Mouse (Mus musculus): ENCODE measurements around the gene Abcb8. TPM values are rescaled to one million over a fixed set of nuclear protein-coding genes. Genes with fewer than 3 reads are reported as not detected.

The Abcb8 gene
- total and polyA plus RNA-seq, 3 experiments: 76.9 to 124 TPM; not detected in 1

DNA sequence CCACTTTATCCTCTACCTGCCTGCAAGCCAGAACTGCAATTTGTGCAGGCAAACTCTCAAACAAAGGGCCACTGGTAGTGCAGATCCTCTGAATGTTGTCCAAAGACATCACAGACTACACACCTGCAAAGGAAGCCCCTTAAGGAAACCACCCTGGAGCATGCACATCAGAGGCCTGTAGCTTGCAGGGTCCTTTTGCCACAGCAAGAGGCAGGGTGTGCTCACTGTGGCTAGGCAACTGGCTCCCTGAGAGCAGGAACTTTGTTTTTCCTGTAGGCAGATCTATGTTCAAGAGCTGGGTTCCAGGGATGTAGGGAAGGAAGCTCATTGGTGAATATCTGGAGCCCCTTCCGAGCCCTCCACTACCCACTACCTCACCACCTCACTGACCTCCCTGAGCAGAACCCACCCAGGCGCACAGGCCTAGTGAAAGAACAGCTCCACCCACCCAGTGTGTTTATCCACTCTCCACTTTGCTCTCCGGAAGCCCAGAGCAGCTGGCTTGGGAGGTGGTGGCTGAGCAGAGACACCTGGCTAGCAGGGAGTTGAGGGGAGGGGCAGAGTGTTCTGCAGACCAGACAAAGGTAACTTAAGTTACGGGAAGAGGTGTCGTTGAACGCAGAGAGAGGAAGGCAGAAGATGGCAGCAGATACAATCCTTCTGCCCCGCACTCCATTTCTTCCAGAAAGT, 46.1 kb upstream of the Abcb8 start:
- no peaks in the 10 kb centered on the region; the same call in 1 of the 2 replicates for H3K79me2 ChIP-seq (ENCODE audit: control insufficient read depth, insufficient read depth, low read length, poor library complexity)
- peaks cover 33 to 57% of the 10 kb centered on the region in 2 experiments for H3K4me1 ChIP-seq (ENCODE audit: control insufficient read depth in 1 of 2, insufficient read depth in 2 of 2, low read length in 2 of 2)
- H3K36me3 ChIP-seq (ENCODE audit: control insufficient read depth in 1 of 2, insufficient read depth in 2 of 2, low read length in 2 of 2): peaks cover 0 to 35% of the 10 kb centered on the region in 2 experiments; a peak in 2 of 4 replicates
- H3K4me3 ChIP-seq (ENCODE audit: control insufficient read depth in 1 of 2, insufficient read depth in 1 of 2, low read depth in 2 of 2, low read length in 2 of 2): peak overlapping the region in 1 of 2 experiments; percentile 57; a peak in 1 of 4 replicates
- no peak overlapping the region for H3K27ac ChIP-seq (ENCODE audit: control insufficient read depth, low read depth, low read length)
- no peaks in the 10 kb centered on the region for H3K9me3 ChIP-seq (replicated peaks; ENCODE audit: insufficient read depth, low read length)
- no peak for TF ChIP-seq RAD21 (IDR thresholded peaks at IDR 0.05; ENCODE audit: low read depth, low read length)
- no peak for TF ChIP-seq RCOR1 (IDR thresholded peaks at IDR 0.05; ENCODE audit: low read depth, low read length)
- H3K27me3 ChIP-seq (ENCODE audit: control insufficient read depth in 1 of 2, insufficient read depth in 2 of 2, low read length in 2 of 2): no peaks in the 10 kb centered on the region
- no peak overlapping the region for H3K9ac ChIP-seq (ENCODE audit: control insufficient read depth, low read depth, low read length, poor library complexity, severe bottlenecking)
- peak; percentile 30 for DNase-seq (ENCODE audit: low read depth, low spot score)

DNA sequence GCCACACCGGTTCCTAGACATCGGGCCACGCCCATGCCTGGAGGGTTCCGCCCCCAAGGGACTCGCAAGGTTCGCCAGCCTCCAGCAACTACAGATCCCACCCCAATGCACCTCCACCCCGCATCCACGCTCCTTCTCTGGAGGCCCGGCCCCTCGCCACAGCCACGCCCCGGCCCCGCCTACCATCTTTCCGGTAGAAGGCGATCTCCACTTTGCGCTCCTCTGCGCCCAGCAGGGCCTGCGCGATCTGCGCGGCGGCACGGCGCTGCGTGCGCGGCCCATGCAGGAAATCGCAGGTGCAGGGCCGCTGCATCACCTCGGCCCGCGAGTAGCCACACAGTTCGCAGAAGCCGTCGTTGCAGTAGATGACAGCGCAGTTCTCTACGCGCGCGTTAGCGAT, 45.3 kb upstream of the Abcb8 start:
- Histone ChIP-seq H3K4me1 (ENCODE audit: control insufficient read depth in 1 of 2, insufficient read depth in 2 of 2, low read length in 2 of 2) (peaks cover 25 to 49% of the 10 kb centered on the region in 2 experiments), H3K4me3 (ENCODE audit: control insufficient read depth in 1 of 2, insufficient read depth in 1 of 2, low read depth in 2 of 2, low read length in 2 of 2) (peak overlapping the region; percentile 57 to 60), H3K36me3 (ENCODE audit: control insufficient read depth in 1 of 2, insufficient read depth in 2 of 2, low read length in 2 of 2) (peaks cover 0 to 29% of the 10 kb centered on the region in 2 experiments; a peak in 2 of 4 replicates), H3K79me2 (ENCODE audit: control insufficient read depth, insufficient read depth, low read length, poor library complexity) (no peaks in the 10 kb centered on the region; the same call in 1 of the 2 replicates), H3K9me3 (replicated peaks; ENCODE audit: insufficient read depth, low read length) (no peaks in the 10 kb centered on the region), H3K27ac (ENCODE audit: control insufficient read depth, low read depth, low read length) (0 out of 2 replicates have a peak overlapping the region, but pooled peaks have one; percentile 13), H3K9ac (ENCODE audit: control insufficient read depth, low read depth, low read length, poor library complexity, severe bottlenecking) (peak overlapping the region; percentile 66), H3K27me3 (ENCODE audit: control insufficient read depth in 1 of 2, insufficient read depth in 2 of 2, low read length in 2 of 2) (no peaks in the 10 kb centered on the region)
- DNase-seq (ENCODE audit: low read depth, low spot score): peak; percentile 98
- TF ChIP-seq TAL1 (IDR thresholded peaks at IDR 0.05; ENCODE audit: low read length): no peak
- peak; percentile 77 to 80 for TF ChIP-seq POLR2A (IDR thresholded peaks at IDR 0.05; ENCODE audit: control insufficient read depth in 1 of 2, insufficient read depth in 1 of 2, low read depth in 1 of 2, low read length in 2 of 2, poor library complexity in 1 of 2)
- no peak for TF ChIP-seq KAT2A (conservative IDR thresholded peaks at IDR 0.05; ENCODE audit: low read depth, low read length)
- peak; percentile 83 for TF ChIP-seq NELFE (IDR thresholded peaks at IDR 0.05; ENCODE audit: low read depth, low read length)
- TF ChIP-seq RAD21 (IDR thresholded peaks at IDR 0.05; ENCODE audit: low read depth, low read length): no peak
- no peak for TF ChIP-seq ZNF384 (IDR thresholded peaks at IDR 0.05; ENCODE audit: low read depth, low read length)
- TF ChIP-seq MXI1 (IDR thresholded peaks at IDR 0.05; ENCODE audit: low read depth, low read length): peak; percentile 63; the same call in 1 of the 2 replicates
- TF ChIP-seq USF2 (IDR thresholded peaks at IDR 0.05; ENCODE audit: borderline replicate concordance in 1 of 2, insufficient read depth in 1 of 2, low read depth in 1 of 2, low read length in 2 of 2): no peak
- TF ChIP-seq HCFC1 (IDR thresholded peaks at IDR 0.05; ENCODE audit: low read depth, low read length): peak; percentile 47; the same call in 1 of the 2 replicates
- peak; percentile 78 for TF ChIP-seq NRF1 (IDR thresholded peaks at IDR 0.05; ENCODE audit: insufficient read depth, low read depth, low read length, poor library complexity, severe bottlenecking)
- TF ChIP-seq USF1 (IDR thresholded peaks at IDR 0.05; ENCODE audit: low read depth, low read length): peak; percentile 4; the same call in 1 of the 2 replicates
- peak; percentile 77; the same call in 1 of the 2 replicates for TF ChIP-seq ZMIZ1 (IDR thresholded peaks at IDR 0.05; ENCODE audit: low read depth, low read length)
- TF ChIP-seq MEF2A (IDR thresholded peaks at IDR 0.05; ENCODE audit: extremely low read depth, insufficient replicate concordance, low read depth, low read length, poor library complexity, severe bottlenecking): no peak
- TF ChIP-seq CHD2 (IDR thresholded peaks at IDR 0.05; ENCODE audit: low read length): no peak
- TF ChIP-seq ELF1 (IDR thresholded peaks at IDR 0.05; ENCODE audit: low read depth, low read length): peak; percentile 54
- TF ChIP-seq POLR2AphosphoS2 (IDR thresholded peaks at IDR 0.05; ENCODE audit: low read length): peak; percentile 81; the same call in 1 of the 2 replicates
- TF ChIP-seq TCF12 (IDR thresholded peaks at IDR 0.05; ENCODE audit: low read depth, low read length): peak; percentile 53; the same call in 1 of the 2 replicates
- TF ChIP-seq ZKSCAN1 (IDR thresholded peaks at IDR 0.05; ENCODE audit: low read depth, low read length): no peak
- TF ChIP-seq MAX (IDR thresholded peaks at IDR 0.05; ENCODE audit: low read length): peak; percentile 19; the same call in 1 of the 2 replicates
- TF ChIP-seq SIN3A (IDR thresholded peaks at IDR 0.05; ENCODE audit: low read length): peak; percentile 51; the same call in 1 of the 2 replicates
